Mouse (Mus musculus) frontal cortex, postnatal 36 days (tissue): ENCODE measurements around the gene Gm21209.
"Not testable (repeated sequence)": the region's sequence is repeated elsewhere in the genome, so short reads cannot be mapped to it uniquely, and the experiment has no call there.

Experiments
- DNase-seq, 2 experiments: peaks; one replicate each; pipeline ENCODE4 v3.0.0; 2022; ENCODE audit warnings: low spot score in 2 of 2

The Gm21209 gene

DNA sequence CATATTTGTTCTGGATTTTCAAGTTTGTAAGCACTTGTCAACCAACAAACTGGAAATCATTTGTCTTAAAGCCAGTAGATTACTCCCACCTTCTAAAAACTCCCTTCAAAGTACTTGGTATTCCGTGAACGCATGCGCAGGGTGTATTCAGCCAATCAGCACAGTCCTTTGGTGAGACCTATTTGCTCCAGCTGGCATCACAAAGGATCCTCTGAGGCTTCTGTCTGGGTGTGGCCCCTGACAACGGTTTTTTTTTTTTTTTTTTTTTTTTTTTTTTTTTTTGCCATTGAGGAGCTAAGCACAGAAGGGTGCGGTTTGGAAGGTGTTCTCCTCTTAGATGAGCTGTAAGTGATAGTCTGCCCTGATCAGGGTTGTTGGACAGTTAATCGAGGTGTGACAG is at the start of gene Gm21209:
Gene Gm21209, plus strand, starts transcription at position 301 of the 400 bp plus-strand sequence.
- DNase-seq, result not testable (repeated sequence)
